In genomic region chr5:76590009-76590408, GRCm38 (mm10) we compare ENCODE assay signal across 11 mouse cellular contexts. TPM values are rescaled to one million over a fixed set of nuclear protein-coding genes. Genes with fewer than 3 reads are reported as not detected.
DNase-seq lines count a peak whose midpoint lies in the region; ATAC-seq and TF ChIP-seq lines count a peak whose summit lies in the region.
"Had no signal": no experiment of that assay in that cellular context is flagged by ENCODE, and none has a peak within 500 bp of the region (broad histone marks: within the 10 kb centered on the region; RNA-seq: fewer than 3 reads in every experiment).

No protein-coding gene starts in this region.

- H3K36me3 ChIP-seq in kidney, postnatal 0 days (ENCODE audit: insufficient read depth, low read length), result 0 out of 2 replicates have a peak, but pooled peaks cover 7% of the 10 kb centered on the region
- H3K36me3 ChIP-seq in kidney, embryonic 16.5 days (ENCODE audit: insufficient read depth, low read length), result peaks cover 14% of the 10 kb centered on the region
- H3K36me3 ChIP-seq in embryonic facial prominence, embryonic 10.5 days (replicated peaks), result peaks cover 35% of the 10 kb centered on the region
- peaks cover 20% of the 10 kb centered on the region for H3K36me3 ChIP-seq in hindbrain, embryonic 12.5 days
- 0 out of 2 replicates have a peak, but pooled peaks cover 3% of the 10 kb centered on the region for H3K36me3 ChIP-seq in midbrain, embryonic 15.5 days (replicated peaks)

- ATAC-seq in kidney, postnatal 0 days (replicated peaks; ENCODE audit: low FRiP score, low read depth), result no peak
- ATAC-seq in kidney, embryonic 16.5 days (ENCODE audit: low FRiP score, low TSS enrichment), result no peak
- no peak for ATAC-seq in hindbrain, embryonic 12.5 days (ENCODE audit: low FRiP score)
- ATAC-seq in midbrain, embryonic 15.5 days (replicated peaks), result no peak
- no peak for ATAC-seq in granulocyte monocyte progenitor cell, adult 5-6 weeks (replicated peaks; ENCODE audit: poor library complexity, severe bottlenecking)
- ATAC-seq: intestine, postnatal 0 days had no signal

- intact Hi-C loops in left cerebral cortex, postnatal 36 days (cut with DNase I), result no loop called here

- H3K27ac ChIP-seq in kidney, postnatal 0 days, result no peak overlapping the region
- H3K27ac ChIP-seq in kidney, embryonic 16.5 days (ENCODE audit: low read length), result no peak overlapping the region
- no peak overlapping the region for H3K27ac ChIP-seq in embryonic facial prominence, embryonic 10.5 days (replicated peaks)
- H3K27ac ChIP-seq in hindbrain, embryonic 12.5 days, result no peak overlapping the region
- H3K27ac ChIP-seq in midbrain, embryonic 15.5 days, result no peak overlapping the region

- no peak overlapping the region for H3K4me3 ChIP-seq in kidney, postnatal 0 days (replicated peaks; ENCODE audit: low read depth, low read length)
- no peak overlapping the region for H3K4me3 ChIP-seq in kidney, embryonic 16.5 days (ENCODE audit: low read length)
- H3K4me3 ChIP-seq in embryonic facial prominence, embryonic 10.5 days, result peak overlapping the region; percentile 84
- H3K4me3 ChIP-seq in hindbrain, embryonic 12.5 days, result no peak overlapping the region
- H3K4me3 ChIP-seq in midbrain, embryonic 15.5 days, result no peak overlapping the region

- H3K4me2 ChIP-seq in kidney, postnatal 0 days (ENCODE audit: low read length), result peak overlapping the region; percentile 64; the same call in 1 of the 2 replicates
- no peak overlapping the region for H3K4me2 ChIP-seq in kidney, embryonic 16.5 days (replicated peaks; ENCODE audit: low read depth, low read length)
- peak overlapping the region; percentile 71 for H3K4me2 ChIP-seq in hindbrain, embryonic 12.5 days (replicated peaks)
- H3K4me2 ChIP-seq in midbrain, embryonic 15.5 days, result 0 out of 2 replicates have a peak overlapping the region, but pooled peaks have one; percentile 82

- TF ChIP-seq CTCF in kidney, postnatal 0 days (IDR thresholded peaks at IDR 0.05; ENCODE audit: low read depth), result no peak

- WGBS in kidney, postnatal 0 days, result 75% methylated on average over 2 of the region's 2 CpGs
- WGBS in kidney, embryonic 16.5 days, result 84% methylated on average over 2 of the region's 2 CpGs
- 78% methylated on average over 2 of the region's 2 CpGs for WGBS in embryonic facial prominence, embryonic 10.5 days
- WGBS in hindbrain, embryonic 12.5 days, result 88% methylated on average over 2 of the region's 2 CpGs
- 85% methylated on average over 2 of the region's 2 CpGs for WGBS in midbrain, embryonic 15.5 days

- H3K9me3 ChIP-seq in kidney, postnatal 0 days (replicated peaks; ENCODE audit: low read length), result no peaks in the 10 kb centered on the region
- no peaks in the 10 kb centered on the region for H3K9me3 ChIP-seq in kidney, embryonic 16.5 days (ENCODE audit: low read length)
- no peaks in the 10 kb centered on the region for H3K9me3 ChIP-seq in embryonic facial prominence, embryonic 10.5 days
- H3K9me3 ChIP-seq in hindbrain, embryonic 12.5 days (replicated peaks), result no peaks in the 10 kb centered on the region
- no peaks in the 10 kb centered on the region for H3K9me3 ChIP-seq in midbrain, embryonic 15.5 days

- H3K27me3 ChIP-seq in kidney, postnatal 0 days (ENCODE audit: insufficient read depth, low read length), result no peaks in the 10 kb centered on the region
- H3K27me3 ChIP-seq in kidney, embryonic 16.5 days (ENCODE audit: insufficient read depth, low read length), result no peaks in the 10 kb centered on the region
- no peaks in the 10 kb centered on the region for H3K27me3 ChIP-seq in embryonic facial prominence, embryonic 10.5 days (replicated peaks; ENCODE audit: low read depth, poor library complexity, severe bottlenecking)
- no peaks in the 10 kb centered on the region for H3K27me3 ChIP-seq in hindbrain, embryonic 12.5 days
- no peaks in the 10 kb centered on the region for H3K27me3 ChIP-seq in midbrain, embryonic 15.5 days (replicated peaks)

- H3K9ac ChIP-seq in kidney, postnatal 0 days (ENCODE audit: low read depth, low read length), result no peak overlapping the region
- no peak overlapping the region for H3K9ac ChIP-seq in kidney, embryonic 16.5 days (replicated peaks; ENCODE audit: low read length)
- no peak overlapping the region for H3K9ac ChIP-seq in hindbrain, embryonic 12.5 days
- no peak overlapping the region for H3K9ac ChIP-seq in midbrain, embryonic 15.5 days

- no peak for DNase-seq in kidney, postnatal 0 days (ENCODE audit: low spot score)
- no peak for DNase-seq in embryonic facial prominence, embryonic 10.5 days (ENCODE audit: low spot score)
- no peak for DNase-seq in left cerebral cortex, postnatal 36 days (ENCODE audit: low spot score in 2 of 2)
- no peak for DNase-seq in kidney, adult 9 months
- DNase-seq: gastrocnemius, postnatal 36 days; lung, postnatal 10 days had no signal

- H3K4me1 ChIP-seq in kidney, postnatal 0 days (replicated peaks; ENCODE audit: insufficient read depth, low read length), result no peaks in the 10 kb centered on the region; the same call in 1 of the 2 replicates
- peaks cover 5% of the 10 kb centered on the region; the same call in 1 of the 2 replicates for H3K4me1 ChIP-seq in kidney, embryonic 16.5 days (ENCODE audit: insufficient read depth, low read length)
- H3K4me1 ChIP-seq in embryonic facial prominence, embryonic 10.5 days, result peaks cover 10% of the 10 kb centered on the region
- H3K4me1 ChIP-seq in hindbrain, embryonic 12.5 days, result peaks cover 12% of the 10 kb centered on the region
- H3K4me1 ChIP-seq in midbrain, embryonic 15.5 days, result peaks cover 7% of the 10 kb centered on the region

RNA-seq across cellular contexts. Expression of gene Cep135, which starts 1.5 kb away (rescaled TPM):
- polyA plus RNA-seq in kidney, postnatal 0 days (2015; fragmentation: Nextera tagmentation; extraction: Ambion mirVana), result 3.7 and 4.3 TPM in 2 replicates
- 6.4 and 7.3 TPM in 2 replicates for polyA plus RNA-seq in kidney, embryonic 16.5 days (2015; fragmentation: Nextera tagmentation; extraction: Ambion mirVana)
- polyA plus RNA-seq in embryonic facial prominence, embryonic 10.5 days (2016; fragmentation: Nextera tagmentation; extraction: Ambion mirVana), result 10.3 and 12.1 TPM in 2 replicates
- polyA plus RNA-seq in hindbrain, embryonic 12.5 days (2016; fragmentation: Nextera tagmentation; extraction: Ambion mirVana), result 8.2 and 8.3 TPM in 2 replicates
- 2.9 and 3.7 TPM in 2 replicates for polyA plus RNA-seq in midbrain, embryonic 15.5 days (2015; fragmentation: Nextera tagmentation; extraction: Ambion mirVana)
- 1 to 10 TPM; 5.2 to 6.7 TPM for total RNA-seq in left cerebral cortex, postnatal 36 days (2021)
- 5.8 and 12.7 TPM in 2 replicates for total RNA-seq in granulocyte monocyte progenitor cell, adult 5-6 weeks (2014; fragmentation: Nextera tagmentation)
- total RNA-seq in granulocyte monocyte progenitor cell, adult 5-6 weeks (2017), result 12.5 and 15.9 TPM in 2 replicates
